Mouse (Mus musculus) spleen, adult 2 months (tissue): ENCODE measurements around the gene Phkb.

Experiments
- CTCF ChIP-seq: fragments of 200-500 bp; IDR thresholded peaks from 2 replicates; pipeline ENCODE4 v1.5.1; 2011; ENCODE audit warnings: mild to moderate bottlenecking, inconsistent platforms; ENCODE audit not compliant: insufficient read depth, insufficient read length, insufficient replicate concordance; ENCODE audit errors: extremely low read depth
- POLR2A ChIP-seq: fragments of 200-500 bp; IDR thresholded peaks from 2 replicates; pipeline ENCODE4 v1.6.1; 2011; ENCODE audit warnings: low read depth, low read length, inconsistent platforms

- no peak for TF ChIP-seq CTCF
- no peak for TF ChIP-seq POLR2A
These were observed 683 bp downstream of the Phkb start for GRCm38 (mm10) chr8:85841489-85841795.
